Mouse (Mus musculus): Measurements from ENCODE around the gene Art3. TPM values are rescaled to one million over a fixed set of nuclear protein-coding genes. Genes with fewer than 3 reads are reported as not detected.
A peak's percentile ranks its signal among the peaks of the same experiment; 100 is the strongest.

Gene Art3
- polyA plus RNA-seq, 1 experiment from 2014 or later = 2.9 TPM

DNA sequence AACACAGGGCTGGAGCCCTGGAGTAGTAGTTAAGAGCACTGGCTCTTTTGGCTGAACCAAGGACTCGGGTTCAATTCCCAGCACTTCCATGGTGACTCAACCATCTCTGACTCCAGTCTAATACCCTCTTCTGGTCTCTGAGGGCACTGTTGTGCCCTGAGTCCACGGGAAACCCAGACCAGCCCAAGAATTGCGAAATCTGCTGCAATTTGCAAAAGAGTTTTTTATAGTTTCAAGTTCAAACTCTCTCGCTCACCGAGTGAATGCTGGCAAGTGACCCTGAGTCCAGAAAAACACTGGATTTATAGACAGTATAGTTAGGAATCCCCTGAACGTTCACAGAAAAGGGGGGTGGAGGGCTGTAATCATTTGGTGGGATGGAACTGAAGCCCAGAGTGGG lies 38.8 kb downstream of the Art3 start:
- Histone ChIP-seq H3K4me3 (replicated peaks) (no peak overlapping the region), H3K36me3 (no peaks in the 10 kb centered on the region), H3K27ac (no peak overlapping the region), H3K27me3 (no peaks in the 10 kb centered on the region), H3K4me2 (replicated peaks) (no peak overlapping the region), H3K9ac (replicated peaks) (no peak overlapping the region), H3K4me1 (replicated peaks) (0 out of 2 replicates have a peak, but pooled peaks cover 2% of the 10 kb centered on the region), H3K9me3 (no peaks in the 10 kb centered on the region)
- 82% methylated on average over 6 of the region's 6 CpGs for WGBS
- no peak for ATAC-seq

DNA sequence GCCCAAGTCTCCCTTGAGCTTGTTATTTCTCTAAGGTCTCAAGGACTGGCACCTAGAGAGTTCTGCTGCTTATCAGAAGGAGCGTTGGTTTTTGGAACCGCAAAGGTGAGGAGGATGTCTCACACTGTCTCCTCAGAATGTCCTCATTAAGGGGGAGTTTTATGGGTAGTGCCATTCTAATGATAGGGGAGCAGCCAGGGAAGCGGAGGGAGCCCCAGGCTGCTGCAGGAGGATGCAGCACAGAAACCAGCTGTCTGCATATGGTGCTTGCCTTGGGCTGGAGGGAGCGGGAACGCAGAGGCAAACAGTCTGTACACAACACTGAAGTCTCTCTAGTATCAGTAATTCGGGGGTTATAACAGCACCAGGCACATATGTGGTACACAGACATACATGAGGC lies 39.3 kb downstream of the Art3 start:
- Histone ChIP-seq H3K36me3 (no peaks in the 10 kb centered on the region), H3K4me3 (replicated peaks) (no peak overlapping the region), H3K4me1 (replicated peaks) (0 out of 2 replicates have a peak, but pooled peaks cover 2% of the 10 kb centered on the region), H3K4me2 (replicated peaks) (no peak overlapping the region), H3K9ac (replicated peaks) (no peak overlapping the region), H3K9me3 (no peaks in the 10 kb centered on the region), H3K27me3 (no peaks in the 10 kb centered on the region), H3K27ac (no peak overlapping the region)
- 83% methylated on average over 6 of the region's 6 CpGs for WGBS
- no peak for ATAC-seq

GRCm38 (mm10) chr5:92371361-92371976 lies 39.8 kb downstream of the Art3 start:
- H3K4me3 ChIP-seq (replicated peaks) = no peak overlapping the region
- H3K27ac ChIP-seq = no peak overlapping the region
- WGBS = 58% methylated on average over 14 of the region's 14 CpGs
- H3K9ac ChIP-seq (replicated peaks) = no peak overlapping the region
- no peak overlapping the region for H3K4me2 ChIP-seq (replicated peaks)
- ATAC-seq = peak; percentile 77
- no peaks in the 10 kb centered on the region for H3K27me3 ChIP-seq
- 0 out of 2 replicates have a peak, but pooled peaks cover 5% of the 10 kb centered on the region for H3K4me1 ChIP-seq (replicated peaks)
- H3K36me3 ChIP-seq = no peaks in the 10 kb centered on the region
- no peaks in the 10 kb centered on the region for H3K9me3 ChIP-seq

DNA sequence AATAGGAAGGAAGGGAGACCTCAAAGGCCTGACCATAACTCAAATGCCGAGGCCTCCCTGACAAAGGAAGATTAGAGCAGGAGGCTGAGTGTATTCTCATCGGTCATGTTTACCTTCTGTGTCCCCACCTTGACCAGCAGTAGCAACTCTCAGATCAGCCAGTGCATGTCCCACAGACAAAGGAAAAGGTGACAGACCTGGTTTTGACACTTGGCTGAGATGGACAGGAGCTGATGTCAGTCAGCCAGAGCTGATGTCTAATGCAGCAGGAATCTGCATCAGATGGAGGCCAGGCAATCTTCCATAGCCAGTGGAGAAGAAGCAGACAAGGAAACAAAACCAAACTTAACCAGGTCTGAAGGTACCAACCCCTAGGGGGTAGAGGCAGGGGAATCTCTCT lies 41.0 kb downstream of the Art3 start:
- Histone ChIP-seq H3K4me1 (replicated peaks) (peaks cover 12% of the 10 kb centered on the region), H3K27me3 (no peaks in the 10 kb centered on the region), H3K36me3 (no peaks in the 10 kb centered on the region), H3K4me2 (replicated peaks) (no peak overlapping the region), H3K27ac (no peak overlapping the region), H3K4me3 (replicated peaks) (no peak overlapping the region), H3K9me3 (no peaks in the 10 kb centered on the region), H3K9ac (replicated peaks) (no peak overlapping the region)
- no peak for ATAC-seq
- 82% methylated on average over 2 of the region's 2 CpGs for WGBS

- 77% methylated on average over 6 of the region's 6 CpGs for WGBS
- Histone ChIP-seq H3K36me3 (no peaks in the 10 kb centered on the region), H3K4me3 (replicated peaks) (no peak overlapping the region), H3K9me3 (no peaks in the 10 kb centered on the region), H3K27ac (no peak overlapping the region), H3K4me1 (replicated peaks) (peaks cover 10% of the 10 kb centered on the region), H3K9ac (replicated peaks) (no peak overlapping the region), H3K27me3 (no peaks in the 10 kb centered on the region), H3K4me2 (replicated peaks) (no peak overlapping the region)
- ATAC-seq = no peak
These were observed 43.1 kb downstream of the Art3 start for GRCm38 (mm10) chr5:92374721-92375142.

DNA sequence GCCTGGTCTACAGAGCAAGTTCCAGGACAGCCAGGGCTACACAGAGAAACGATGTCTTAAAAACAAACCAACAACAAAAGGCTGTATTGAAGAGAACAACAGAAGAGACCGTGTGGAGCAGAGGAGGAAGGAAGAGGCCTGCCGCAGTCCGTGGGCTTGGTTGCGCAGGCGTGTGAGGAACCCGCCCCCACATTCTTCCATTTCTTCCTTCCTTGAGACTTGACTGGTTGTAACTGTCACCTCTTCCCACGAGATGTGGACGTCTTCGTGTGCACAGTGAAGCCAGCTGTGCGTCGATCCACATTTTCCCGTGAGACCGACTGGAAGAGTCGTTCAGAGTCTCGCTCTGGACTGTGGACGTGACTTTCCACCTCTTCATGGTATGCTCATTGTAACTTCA lies 43.7 kb downstream of the Art3 start:
- Histone ChIP-seq H3K36me3 (no peaks in the 10 kb centered on the region), H3K4me3 (replicated peaks) (no peak overlapping the region)
- WGBS = 83% methylated on average over 17 of the region's 17 CpGs

DNA sequence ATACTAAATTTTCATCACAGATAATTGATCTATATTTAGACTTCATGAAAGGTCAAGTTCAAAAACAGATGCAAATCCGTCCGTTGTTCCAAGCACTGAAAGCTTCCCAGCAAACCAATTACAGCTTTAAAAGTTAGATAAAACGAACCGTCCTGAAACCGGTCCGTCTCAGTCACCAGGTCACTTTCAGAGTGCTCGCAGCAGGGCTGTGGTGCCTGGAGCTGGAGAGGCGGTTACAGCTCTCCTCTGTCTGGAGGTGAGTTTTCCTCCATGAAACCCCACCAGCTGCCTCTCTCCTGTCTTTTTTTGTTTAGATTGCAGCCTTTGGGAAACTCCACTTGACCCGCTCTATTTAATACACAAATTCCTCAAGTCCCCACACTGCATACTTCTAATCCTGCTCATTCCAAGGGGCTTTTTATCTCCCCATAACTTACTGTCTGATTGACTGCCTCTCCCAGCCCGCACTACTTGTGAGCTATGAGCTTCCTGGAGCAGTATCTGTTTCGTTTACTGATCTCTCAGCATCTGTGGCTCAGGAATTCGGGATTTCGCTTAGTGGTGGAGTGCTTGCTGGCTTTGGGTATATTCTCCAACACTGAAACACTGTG lies 45.3 kb downstream of the Art3 start:
- Histone ChIP-seq H3K9ac (replicated peaks) (no peak overlapping the region), H3K4me1 (replicated peaks) (peaks cover 10% of the 10 kb centered on the region), H3K27me3 (no peaks in the 10 kb centered on the region), H3K36me3 (no peaks in the 10 kb centered on the region), H3K4me3 (replicated peaks) (no peak overlapping the region), H3K4me2 (replicated peaks) (no peak overlapping the region; the same call in 1 of the 2 replicates), H3K27ac (no peak overlapping the region), H3K9me3 (no peaks in the 10 kb centered on the region)
- WGBS = 33% methylated on average over 13 of the region's 13 CpGs
- no peak for ATAC-seq

More for the DNA sequence above, 43.7 kb downstream of the Art3 start:
- Histone ChIP-seq H3K4me2 (replicated peaks) (no peak overlapping the region), H3K4me1 (replicated peaks) (peaks cover 10% of the 10 kb centered on the region), H3K9ac (replicated peaks) (no peak overlapping the region), H3K27ac (no peak overlapping the region), H3K27me3 (no peaks in the 10 kb centered on the region), H3K9me3 (no peaks in the 10 kb centered on the region)
- no peak for ATAC-seq

- no peak overlapping the region for H3K4me2 ChIP-seq (replicated peaks)
- no peak overlapping the region for H3K27ac ChIP-seq
- H3K4me3 ChIP-seq (replicated peaks) = no peak overlapping the region
- no peaks in the 10 kb centered on the region for H3K9me3 ChIP-seq
- H3K9ac ChIP-seq (replicated peaks) = no peak overlapping the region
- H3K4me1 ChIP-seq (replicated peaks) = peaks cover 5% of the 10 kb centered on the region
- no peaks in the 10 kb centered on the region for H3K27me3 ChIP-seq
- WGBS = 41% methylated on average over 12 of the region's 12 CpGs
- peak; percentile 75 for ATAC-seq
- no peaks in the 10 kb centered on the region for H3K36me3 ChIP-seq
These were observed 50.1 kb downstream of the Art3 start for GRCm38 (mm10) chr5:92381550-92382348.

DNA sequence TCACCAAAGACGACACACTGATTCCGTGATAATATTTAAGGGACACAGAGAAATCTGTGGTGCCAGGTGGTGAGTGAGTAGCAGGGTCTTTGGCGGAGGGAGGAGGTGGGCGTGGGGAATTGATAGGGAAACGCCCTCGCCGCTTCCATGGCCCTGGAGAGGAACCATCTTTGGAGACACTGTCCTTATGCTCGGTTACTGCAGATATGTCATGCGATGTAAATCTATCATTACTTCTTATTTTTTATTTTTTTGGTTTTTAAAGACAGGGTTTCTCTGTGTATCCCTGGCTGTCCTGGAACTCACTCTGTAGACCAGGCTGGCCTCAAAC lies 50.7 kb downstream of the Art3 start:
- H3K36me3 ChIP-seq = no peaks in the 10 kb centered on the region
- no peak overlapping the region for H3K4me2 ChIP-seq (replicated peaks)
- H3K27me3 ChIP-seq = no peaks in the 10 kb centered on the region
- WGBS = 68% methylated on average over 9 of the region's 9 CpGs
- H3K4me1 ChIP-seq (replicated peaks) = no peaks in the 10 kb centered on the region
- H3K9me3 ChIP-seq = no peaks in the 10 kb centered on the region
- no peak overlapping the region for H3K9ac ChIP-seq (replicated peaks)
- ATAC-seq = peak; percentile 48; the same call in 1 of the 2 replicates
- no peak overlapping the region for H3K4me3 ChIP-seq (replicated peaks)
- H3K27ac ChIP-seq = no peak overlapping the region

DNA sequence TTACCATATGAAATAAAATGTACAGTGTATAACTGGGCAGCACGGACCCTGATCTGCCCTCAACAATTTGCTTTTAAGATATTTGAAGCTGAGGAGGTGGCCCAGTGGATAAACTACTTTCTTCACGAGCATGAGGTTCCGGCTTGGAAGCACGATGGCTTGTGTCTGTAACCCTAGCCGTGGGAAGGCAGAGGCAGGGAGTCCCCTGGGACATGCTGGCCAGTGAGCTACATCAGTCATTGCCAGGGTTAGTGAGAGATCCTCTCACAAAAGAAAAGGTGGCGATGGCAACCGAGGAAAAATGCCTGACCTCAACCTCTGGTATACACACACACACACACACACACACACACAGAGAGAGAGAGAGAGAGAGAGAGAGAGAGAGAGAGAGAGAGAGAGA lies 52.1 kb downstream of the Art3 start:
- 51% methylated on average over 7 of the region's 7 CpGs for WGBS
- Histone ChIP-seq H3K4me1 (replicated peaks) (no peaks in the 10 kb centered on the region), H3K4me3 (replicated peaks) (no peak overlapping the region), H3K9me3 (no peaks in the 10 kb centered on the region), H3K4me2 (replicated peaks) (no peak overlapping the region), H3K27me3 (no peaks in the 10 kb centered on the region; the same call in 1 of the 2 replicates), H3K9ac (replicated peaks) (0 out of 2 replicates have a peak overlapping the region, but pooled peaks have one; percentile 4), H3K36me3 (no peaks in the 10 kb centered on the region), H3K27ac (no peak overlapping the region)
- ATAC-seq = no peak

GRCm38 (mm10) chr5:92384855-92385254 lies 53.2 kb downstream of the Art3 start:
- WGBS = 46% methylated on average over 7 of the region's 7 CpGs
- peak; percentile 34; the same call in 1 of the 2 replicates for ATAC-seq
- no peak overlapping the region for H3K4me2 ChIP-seq (replicated peaks)
- no peak overlapping the region for H3K4me3 ChIP-seq (replicated peaks)
- H3K9ac ChIP-seq (replicated peaks) = no peak overlapping the region
- no peaks in the 10 kb centered on the region for H3K4me1 ChIP-seq (replicated peaks)
- H3K27me3 ChIP-seq = peaks cover under 1% of the 10 kb centered on the region; the same call in 1 of the 2 replicates
- no peaks in the 10 kb centered on the region for H3K36me3 ChIP-seq
- H3K27ac ChIP-seq = no peak overlapping the region
- H3K9me3 ChIP-seq = no peaks in the 10 kb centered on the region

GRCm38 (mm10) chr5:92386102-92386501 lies 54.5 kb downstream of the Art3 start:
- no peak for ATAC-seq
- H3K36me3 ChIP-seq = no peaks in the 10 kb centered on the region
- no peak overlapping the region for H3K27ac ChIP-seq
- WGBS = 91% methylated on average over 5 of the region's 5 CpGs
- H3K4me2 ChIP-seq (replicated peaks) = no peak overlapping the region
- H3K9me3 ChIP-seq = no peaks in the 10 kb centered on the region
- no peak overlapping the region for H3K9ac ChIP-seq (replicated peaks)
- no peaks in the 10 kb centered on the region for H3K4me1 ChIP-seq (replicated peaks)
- peaks cover 10% of the 10 kb centered on the region; the same call in 1 of the 2 replicates for H3K27me3 ChIP-seq
- no peak overlapping the region for H3K4me3 ChIP-seq (replicated peaks)
